Mouse (Mus musculus) ES-E14 (cell line): ENCODE measurements at regions not wholly inside any gene's neighbourhood (a gene's known extent, or its start where the extent isn't known, plus 50 kb on each side); places are given as distances from the start of the nearest gene placed in this dataset.

Experiments used
- CHD2 ChIP-seq: IDR thresholded peaks from 2 replicates; pipeline ENCODE4 v1.6.1; 2014; ENCODE audit warnings: mild to moderate bottlenecking, low read depth, low read length, inconsistent platforms
- HCFC1 ChIP-seq: IDR thresholded peaks from 2 replicates; pipeline ENCODE4 v1.6.1; 2012; ENCODE audit warnings: low read length, inconsistent platforms, borderline replicate concordance; ENCODE audit not compliant: insufficient read depth
- MAFK ChIP-seq: IDR thresholded peaks from 2 replicates; pipeline ENCODE4 v1.6.1; 2014; ENCODE audit warnings: mild to moderate bottlenecking, low read depth, low read length, inconsistent platforms; ENCODE audit not compliant: insufficient read depth
- ZC3H11A ChIP-seq: IDR thresholded peaks from 2 replicates; pipeline ENCODE4 v1.6.1; 2012; ENCODE audit warnings: low read depth, mild to moderate bottlenecking, inconsistent platforms, low read length, borderline replicate concordance
- ZNF384 ChIP-seq: IDR thresholded peaks from 2 replicates; pipeline ENCODE4 v1.6.1; 2012; ENCODE audit warnings: low read depth, low read length, inconsistent platforms

DNA sequence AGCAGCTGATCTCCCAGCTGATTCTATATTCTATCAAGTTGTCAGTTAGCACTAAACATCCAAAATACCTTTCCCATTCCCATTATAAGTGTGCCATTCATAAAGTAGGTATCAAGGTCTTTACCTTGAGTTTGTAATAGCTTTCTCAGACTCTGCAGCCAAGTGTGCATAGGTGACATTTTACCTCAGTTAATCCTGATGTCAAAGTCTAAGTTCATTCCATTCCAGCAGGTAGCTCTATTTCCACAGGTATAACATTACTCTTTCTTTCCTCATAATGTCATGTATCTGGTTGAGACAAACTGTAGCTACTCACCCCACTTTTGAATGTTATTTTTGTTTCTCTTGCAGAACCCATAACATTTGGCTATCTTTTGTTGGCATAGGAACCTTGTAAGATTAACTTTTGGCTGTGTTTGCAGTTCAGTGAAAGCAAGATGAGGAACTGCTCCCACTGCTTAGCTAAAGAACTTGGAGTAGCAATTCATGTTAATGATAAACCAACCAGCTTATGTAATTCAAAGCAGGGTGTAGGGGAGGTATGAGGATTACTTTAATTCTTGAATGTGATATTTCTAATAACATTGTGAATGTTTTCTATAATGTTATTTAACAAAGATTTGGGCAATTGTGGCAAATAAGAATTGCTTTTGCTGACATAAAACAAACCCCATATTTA, 107.0 kb downstream of the 4933402N22Rik start:
- TF ChIP-seq MAFK (no peak), HCFC1 (no peak), ZNF384 (no peak), ZC3H11A (no peak), CHD2 (no peak)
